Mouse (Mus musculus): ENCODE data around the gene Dcpp3.

DNA sequence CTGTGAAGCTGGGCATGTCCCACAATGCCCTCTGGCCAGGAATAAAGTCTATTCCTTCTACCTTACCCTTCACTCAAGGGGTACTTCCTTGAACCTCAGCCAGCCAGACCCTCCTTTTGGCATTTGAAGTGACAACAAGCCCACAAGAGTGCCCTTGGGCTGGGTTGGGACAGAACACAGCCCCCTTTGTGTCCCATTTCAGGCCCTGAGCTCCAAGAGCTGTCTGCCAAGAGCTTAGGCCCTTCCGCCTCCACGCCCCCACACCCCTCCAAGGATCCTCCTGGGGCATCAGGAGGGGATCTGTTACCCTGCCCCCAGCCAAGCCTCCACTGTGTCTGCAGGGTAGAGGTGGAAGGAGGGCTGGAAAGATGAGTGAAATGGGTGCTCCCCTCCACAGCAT is 40.1 kb upstream of the Dcpp3 start:
- TF ChIP-seq CTCF (IDR thresholded peaks at IDR 0.05; ENCODE audit: control insufficient read depth, insufficient read depth, low read length) (no peak), POLR2A (IDR thresholded peaks at IDR 0.05; ENCODE audit: borderline replicate concordance, control insufficient read depth, low read depth, low read length) (no peak)
